Comparison of ENCODE assay signal across 21 mouse cellular contexts in genomic region chr14:8114306-8114705, GRCm38 (mm10).
"Had no signal": no experiment of that assay in that cellular context is flagged by ENCODE, and none has a peak within 500 bp of the region (broad histone marks: within the 10 kb centered on the region; RNA-seq: fewer than 3 reads in every experiment).

No protein-coding gene starts in this region.

- ATAC-seq: intestine, postnatal 0 days; midbrain, embryonic 13.5 days; midbrain, embryonic 16.5 days had no signal

- H3K4me2 ChIP-seq: lung, embryonic 15.5 days; midbrain, embryonic 13.5 days; neural tube, embryonic 13.5 days had no signal

- H3K4me1 ChIP-seq: lung, embryonic 15.5 days; midbrain, embryonic 10.5 days; midbrain, embryonic 13.5 days; neural tube, embryonic 13.5 days had no signal

- H3K4me3 ChIP-seq: layer of hippocampus, adult 2 months; left cerebral cortex, adult 2 months; lung, embryonic 15.5 days; megakaryocyte, embryonic 14.5 days; midbrain, embryonic 10.5 days; midbrain, embryonic 13.5 days; myocyte; neural tube, embryonic 13.5 days had no signal

- H3K9ac ChIP-seq: liver, embryonic 14.5 days; lung, embryonic 15.5 days; midbrain, embryonic 13.5 days; neural tube, embryonic 13.5 days had no signal

- H3K27ac ChIP-seq: kidney, postnatal 0 days; layer of hippocampus, adult 2 months; left cerebral cortex, adult 2 months; liver, embryonic 14.5 days; lung, embryonic 15.5 days; midbrain, embryonic 10.5 days; midbrain, embryonic 13.5 days; neural tube, embryonic 13.5 days had no signal

- H3K36me3 ChIP-seq: lung, embryonic 15.5 days; midbrain, embryonic 10.5 days; midbrain, embryonic 13.5 days; neural tube, embryonic 13.5 days had no signal

- DNase-seq: kidney, adult 2 months; kidney, postnatal 25 days; layer of hippocampus, adult 9-11 months; lung, adult 18-20 months; lung, postnatal 10 days; lung, postnatal 36 days; right cerebral cortex, postnatal 4 days; thymus, adult 18-20 months; thymus, postnatal 36 days had no signal

- H3K27me3 ChIP-seq: lung, embryonic 15.5 days; megakaryocyte, embryonic 14.5 days; midbrain, embryonic 13.5 days; neural tube, embryonic 13.5 days had no signal

- H3K9me3 ChIP-seq: lung, embryonic 15.5 days; megakaryocyte, embryonic 14.5 days; midbrain, embryonic 10.5 days; midbrain, embryonic 13.5 days; neural tube, embryonic 13.5 days had no signal
